Mouse (Mus musculus) ZHBTc4 (cell line): ENCODE measurements at regions not wholly inside any gene's neighbourhood (a gene's known extent, or its start where the extent isn't known, plus 50 kb on each side); places are given as distances from the start of the nearest gene placed in this dataset.

Experiments used
- DNase-seq: peaks from one replicate; pipeline ENCODE4 v3.0.0-alpha.2; 2011; ENCODE audit warnings: low read depth, low spot score

GRCm38 (mm10) chr5:112012505-112013164 is 239.7 kb downstream of the Cryba4 start:
- no peak for DNase-seq

- DNase-seq, result no peak
Measured at GRCm38 (mm10) chr5:112018925-112019324, 233.4 kb downstream of the Cryba4 start.

GRCm38 (mm10) chr5:112020882-112021281 is 231.4 kb downstream of the Cryba4 start:
- DNase-seq, result no peak

GRCm38 (mm10) chr5:112029955-112030354 is 222.4 kb downstream of the Cryba4 start:
- no peak for DNase-seq

- peak; percentile 91 for DNase-seq
Measured at GRCm38 (mm10) chr5:112032036-112032435, 220.3 kb downstream of the Cryba4 start.

DNA sequence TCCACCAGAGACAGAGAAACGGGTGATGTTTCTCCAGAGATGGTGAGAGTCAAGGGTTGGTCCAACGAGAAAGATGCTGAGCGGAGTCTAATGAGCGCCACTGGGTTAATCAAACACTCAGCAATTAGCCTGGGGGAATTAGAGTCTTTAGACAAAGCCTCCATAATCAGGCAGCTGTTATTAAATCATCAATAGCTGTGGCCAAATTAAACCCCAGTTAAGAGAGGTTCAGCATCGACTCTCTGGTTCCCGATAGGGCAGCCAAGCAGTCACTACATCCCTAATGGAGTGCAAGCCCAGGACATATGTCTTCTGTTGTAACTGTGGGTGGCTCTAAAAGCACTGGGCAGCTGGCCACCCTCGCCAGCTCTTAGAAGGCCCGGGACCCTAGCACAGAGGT is 216.9 kb downstream of the Cryba4 start:
- no peak for DNase-seq

- no peak for DNase-seq
Measured at GRCm38 (mm10) chr5:112037080-112037479, 215.2 kb downstream of the Cryba4 start.

- no peak for DNase-seq
Measured at GRCm38 (mm10) chr5:112039645-112040372, 212.5 kb downstream of the Cryba4 start.

- no peak for DNase-seq
Measured at GRCm38 (mm10) chr5:112040678-112041077, 211.6 kb downstream of the Cryba4 start.

- DNase-seq, result no peak
Measured at GRCm38 (mm10) chr5:112041285-112041684, 211.0 kb downstream of the Cryba4 start.

- DNase-seq, result no peak
Measured at GRCm38 (mm10) chr5:112042236-112042635, 210.1 kb downstream of the Cryba4 start.

DNA sequence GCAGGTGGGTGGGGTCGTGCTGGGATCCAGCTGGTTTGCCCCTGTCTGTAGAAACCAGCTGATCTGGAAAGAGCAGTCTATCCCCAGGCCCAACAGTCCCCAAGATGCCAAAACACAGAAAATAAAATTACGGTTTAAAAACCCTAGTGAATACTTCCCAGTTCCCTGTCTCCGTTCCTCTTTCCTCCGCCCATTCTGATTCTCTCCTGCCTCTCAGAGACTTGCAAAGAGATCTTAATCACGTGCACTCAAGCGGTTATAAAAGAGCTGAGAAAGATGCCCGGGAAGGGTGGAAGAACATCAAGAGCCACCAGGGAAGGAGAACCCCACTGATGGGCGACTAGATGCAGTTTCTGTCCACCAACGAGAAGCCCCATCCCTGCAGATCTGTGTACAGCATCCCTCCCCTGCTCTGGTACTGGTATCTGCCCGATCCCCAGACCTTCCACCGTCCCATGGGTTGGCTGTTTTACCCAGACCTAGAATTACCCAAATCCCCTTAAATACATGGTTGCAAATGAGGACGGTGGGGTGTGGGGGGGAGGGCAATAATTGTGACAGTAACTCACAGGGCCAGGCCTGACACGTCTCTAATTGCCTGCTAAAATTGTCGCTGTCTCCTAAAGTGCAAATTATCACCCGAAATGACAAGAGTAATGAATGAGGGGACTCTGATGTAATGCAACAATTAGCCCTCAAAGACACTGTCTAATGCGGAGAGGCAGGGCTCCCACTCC is 202.1 kb downstream of the Cryba4 start:
- no peak for DNase-seq

GRCm38 (mm10) chr5:112050906-112051305 is 201.4 kb downstream of the Cryba4 start:
- DNase-seq, result no peak

DNA sequence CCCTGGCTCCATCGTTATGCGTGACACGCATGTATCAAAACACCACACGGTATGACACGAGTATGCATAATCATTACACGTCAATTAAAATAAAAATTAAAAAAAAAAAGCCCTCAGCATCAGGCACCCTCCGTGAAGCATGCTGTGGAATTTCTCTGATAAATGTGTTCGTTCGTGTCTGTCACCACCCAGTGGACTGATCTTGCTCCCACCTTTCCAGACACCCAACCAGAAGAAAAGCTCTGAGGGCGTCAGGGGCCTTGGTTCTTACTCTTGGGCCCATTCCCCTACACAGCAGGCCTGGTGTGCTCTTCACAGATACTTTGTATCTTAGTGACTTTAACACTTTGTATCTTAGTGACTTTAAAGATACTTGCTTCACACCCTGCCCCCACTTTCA is 200.5 kb downstream of the Cryba4 start:
- no peak for DNase-seq

DNA sequence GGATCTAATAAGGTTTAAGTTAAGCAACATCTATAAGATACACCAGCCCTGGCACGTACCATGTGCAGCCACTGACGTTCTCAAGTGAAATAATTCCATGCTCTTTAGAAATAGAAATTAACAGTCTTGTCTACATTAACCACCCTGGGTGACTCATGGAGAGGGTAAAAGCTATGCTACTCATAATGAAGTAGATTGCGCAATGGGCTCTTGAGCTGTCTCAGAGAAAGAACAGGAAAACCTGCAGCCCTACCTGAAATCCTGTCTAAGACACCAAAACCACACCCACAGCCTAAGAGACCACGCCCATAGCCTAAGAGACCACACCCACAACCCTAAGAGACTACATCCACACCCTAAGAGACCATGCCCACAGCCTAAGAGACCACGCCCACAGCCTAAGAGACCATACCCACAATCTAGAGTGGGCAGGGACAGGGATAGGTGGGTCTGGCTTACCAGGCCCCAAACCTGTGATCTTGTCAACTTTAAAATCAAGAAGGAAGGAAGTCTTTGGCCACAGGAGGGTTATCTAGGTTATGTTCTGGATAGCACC is 198.6 kb downstream of the Cryba4 start:
- DNase-seq, result peak; percentile 78

DNA sequence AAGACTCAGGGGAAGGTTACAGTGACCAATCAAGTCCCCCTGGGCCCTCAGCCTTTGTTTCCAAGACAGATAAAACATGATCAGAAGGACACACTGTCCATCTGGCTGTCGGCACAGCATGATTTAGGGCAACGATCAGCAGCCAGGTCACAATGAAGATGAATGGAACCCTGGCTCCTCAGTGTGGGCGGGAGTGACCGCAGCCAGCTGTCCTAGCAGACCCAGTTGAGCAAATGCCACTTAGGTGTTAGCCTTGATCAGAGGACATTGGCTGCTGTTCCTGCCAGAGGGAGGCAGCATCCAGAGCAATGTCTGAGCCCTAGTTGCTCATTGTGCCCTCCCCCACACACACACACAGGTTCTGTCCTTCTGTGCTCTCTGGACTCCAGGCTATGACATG is 197.3 kb downstream of the Cryba4 start:
- DNase-seq, result no peak

- DNase-seq, result no peak
Measured at GRCm38 (mm10) chr5:112069917-112070316, 182.4 kb downstream of the Cryba4 start.

DNA sequence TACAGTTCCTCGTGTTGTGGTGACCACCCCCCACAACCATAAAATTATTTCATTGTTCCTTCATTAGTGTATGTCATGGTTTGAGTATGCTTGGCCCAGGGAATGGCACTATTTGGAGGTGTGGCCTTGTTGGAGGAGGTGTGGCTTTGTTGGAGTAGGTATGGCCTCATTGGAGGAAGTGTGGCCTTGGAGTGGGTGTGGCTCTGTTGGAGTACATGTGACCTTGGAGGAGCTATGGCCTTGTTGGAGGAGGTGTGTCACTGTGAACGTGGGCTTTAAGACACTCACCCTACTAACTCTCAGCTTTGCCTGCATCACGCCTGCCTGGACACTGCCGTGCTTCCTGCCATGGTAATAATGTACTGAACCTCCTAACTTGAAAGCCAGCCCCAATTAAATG is 179.9 kb downstream of the Cryba4 start:
- peak; percentile 77 for DNase-seq

DNA sequence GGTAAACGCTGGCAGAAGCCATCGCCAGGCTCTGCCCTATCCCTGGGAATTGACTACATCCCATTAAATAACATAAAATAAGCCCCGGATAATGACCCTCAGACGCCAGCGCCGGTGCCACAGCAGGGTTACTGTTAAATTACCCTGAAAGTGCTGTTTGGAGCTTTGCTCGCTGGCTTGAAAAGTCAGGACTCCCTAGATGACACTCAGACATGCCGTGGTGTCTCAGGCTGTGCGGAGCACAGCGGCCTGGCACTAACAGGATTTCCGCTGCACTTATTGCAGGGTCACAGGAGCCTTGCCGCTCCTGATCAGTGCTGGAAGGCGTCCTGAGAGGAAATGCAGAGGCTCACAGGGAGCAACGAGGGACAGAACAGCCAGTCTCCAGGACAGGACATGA is 175.2 kb downstream of the Cryba4 start:
- peak; percentile 29 for DNase-seq

DNA sequence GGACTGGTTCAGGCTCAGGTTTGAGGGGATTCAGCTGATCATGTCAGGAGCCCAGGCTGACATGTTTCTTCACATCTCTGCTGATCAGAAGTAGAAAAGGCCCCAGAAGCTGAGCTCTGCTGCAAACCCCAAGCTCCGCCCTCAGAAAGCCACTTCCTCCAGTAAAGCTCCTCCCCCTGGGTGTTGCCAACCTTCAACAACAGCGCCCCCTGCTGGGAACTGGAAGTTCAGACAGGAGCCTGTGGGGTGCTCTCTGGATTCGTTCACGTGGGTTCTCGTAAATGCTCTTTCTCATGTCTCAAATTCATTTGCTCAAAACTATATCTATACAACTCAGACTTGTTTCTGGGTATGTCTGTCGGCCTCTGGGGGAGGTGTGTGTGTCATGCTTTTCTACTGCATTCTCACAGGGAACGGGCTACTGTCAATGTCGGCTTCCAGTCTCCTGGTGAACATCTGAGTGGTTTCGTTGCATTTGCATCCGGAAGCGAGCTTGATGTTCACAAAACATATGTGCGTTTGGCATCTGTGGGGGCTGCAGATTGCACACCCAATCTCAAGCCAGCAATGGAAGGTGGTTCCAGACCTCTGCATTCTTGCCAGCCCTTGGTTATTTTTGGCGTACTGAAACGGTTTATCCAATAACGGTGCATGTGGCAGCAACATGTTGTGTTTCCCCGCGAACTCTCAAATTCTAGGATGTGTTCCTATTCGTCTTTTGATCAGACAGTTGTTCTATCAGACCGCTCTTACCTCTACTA is 174.3 kb downstream of the Cryba4 start:
- peak; percentile 95 for DNase-seq

DNA sequence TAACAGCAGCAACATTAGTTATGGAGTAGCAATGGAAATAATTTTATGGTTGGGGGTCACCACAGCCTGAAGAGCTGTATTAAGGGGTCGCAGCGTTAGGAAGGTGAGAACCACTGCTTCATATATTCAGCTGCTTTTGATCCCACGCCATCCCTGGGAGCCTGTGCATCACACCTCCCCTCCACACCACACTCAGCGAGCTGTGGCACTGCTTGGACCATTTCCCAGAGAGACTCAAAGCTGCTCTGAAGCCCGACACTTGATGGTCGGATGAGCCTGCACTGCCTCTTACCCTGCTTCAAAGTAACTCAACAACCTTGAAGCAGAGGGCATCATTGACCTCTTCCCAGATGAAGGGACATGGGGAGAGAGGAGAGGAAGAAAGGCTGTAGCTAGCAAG is 171.3 kb downstream of the Cryba4 start:
- DNase-seq, result no peak
